30 mouse cellular contexts compared by ENCODE assay signal in the genomic region with DNA sequence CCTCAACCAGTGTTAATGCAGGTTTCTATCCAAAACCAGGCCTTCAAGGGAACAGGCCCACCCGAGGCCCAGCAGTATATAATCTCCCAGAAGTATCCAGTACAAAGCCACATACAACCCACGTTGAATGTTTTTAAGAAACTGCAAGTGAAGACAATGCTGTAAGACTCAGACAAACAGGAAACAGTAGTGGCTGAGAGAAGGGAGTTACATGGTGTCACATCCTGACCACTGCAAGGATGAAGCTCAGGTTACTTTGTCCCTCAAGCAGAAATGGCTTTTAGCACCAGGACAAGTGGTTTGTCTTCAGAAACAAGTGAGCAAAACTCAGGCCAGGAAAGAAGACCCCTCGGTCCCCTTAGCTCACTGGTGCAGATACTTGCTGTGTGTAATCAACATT. TPM values are rescaled to one million over a fixed set of nuclear protein-coding genes. Genes with fewer than 3 reads are reported as not detected.
DNase-seq lines count a peak whose midpoint lies in the region; ATAC-seq lines count a peak whose summit lies in the region.
"Had no signal": no experiment of that assay in that cellular context is flagged by ENCODE, and none has a peak within 500 bp of the region (broad histone marks: within the 10 kb centered on the region; RNA-seq: fewer than 3 reads in every experiment).

No protein-coding gene starts in this region.

- DNase-seq in heart, postnatal 4 days, result no peak
- DNase-seq in 416B (ENCODE audit: low read depth), result peak; percentile 65
- DNase-seq in CD4-positive helper T cell, adult 2 months (ENCODE audit: low read depth, low spot score), result peak; percentile 64
- peak; percentile 72 for DNase-seq in induced T-regulatory cell, adult 2 months (ENCODE audit: low read depth)
- no peak for DNase-seq in frontal cortex, postnatal 10 days (ENCODE audit: low spot score in 2 of 2)
- no peak for DNase-seq in right cerebral cortex, postnatal 10 days (ENCODE audit: low spot score in 2 of 2)
- DNase-seq: adrenal gland, adult 2 months; adrenal gland, postnatal 36 days; cerebellum, adult 9-10 months; kidney, adult 9 months; kidney, postnatal 10 days; liver, postnatal 0 days; lung, postnatal 36 days; retina, postnatal 1 day; right cerebral cortex, postnatal 25 days; thymus, adult 18-20 months; thymus, postnatal 4 days had no signal

- H3K36me3 ChIP-seq in heart, embryonic 16.5 days (ENCODE audit: control insufficient read depth, insufficient read depth), result peaks cover 77% of the 10 kb centered on the region

- H3K4me3 ChIP-seq in heart, embryonic 16.5 days (ENCODE audit: low read length), result no peak overlapping the region
- H3K4me3 ChIP-seq: embryonic facial prominence, embryonic 12.5 days; heart, embryonic 13.5 days; liver, embryonic 12.5 days; midbrain, embryonic 12.5 days; myocyte had no signal

- H3K4me1 ChIP-seq in heart, embryonic 16.5 days (ENCODE audit: control insufficient read depth, insufficient read depth, low read length), result peaks cover under 1% of the 10 kb centered on the region
- H3K4me1 ChIP-seq: embryonic facial prominence, embryonic 12.5 days; liver, embryonic 12.5 days; midbrain, embryonic 12.5 days had no signal

- H3K27ac ChIP-seq in heart, embryonic 16.5 days (ENCODE audit: low read length), result 0 out of 2 replicates have a peak overlapping the region, but pooled peaks have one; percentile 25
- H3K27ac ChIP-seq: embryonic facial prominence, embryonic 12.5 days; heart, embryonic 13.5 days; hindbrain, postnatal 0 days; liver, embryonic 12.5 days; midbrain, embryonic 12.5 days; stomach, postnatal 0 days had no signal

- H3K9me3 ChIP-seq in heart, embryonic 16.5 days (replicated peaks; ENCODE audit: control insufficient read depth, low read length), result no peaks in the 10 kb centered on the region
- H3K9me3 ChIP-seq: embryonic facial prominence, embryonic 12.5 days; heart, embryonic 13.5 days; liver, embryonic 12.5 days; midbrain, embryonic 12.5 days had no signal

- no peak overlapping the region for H3K4me2 ChIP-seq in heart, embryonic 16.5 days (ENCODE audit: low read depth, low read length)
- H3K4me2 ChIP-seq: embryonic facial prominence, embryonic 12.5 days; heart, embryonic 13.5 days; liver, embryonic 12.5 days; midbrain, embryonic 12.5 days had no signal

- ATAC-seq in heart, embryonic 16.5 days (replicated peaks; ENCODE audit: extremely low read depth, insufficient read depth, low FRiP score), result no peak
- ATAC-seq: forebrain, embryonic 14.5 days; hindbrain, postnatal 0 days; intestine, postnatal 0 days; liver, embryonic 12.5 days; liver, postnatal 0 days had no signal

- no peak overlapping the region for H3K9ac ChIP-seq in heart, embryonic 16.5 days (ENCODE audit: low read length)
- H3K9ac ChIP-seq: embryonic facial prominence, embryonic 12.5 days; heart, embryonic 13.5 days; liver, embryonic 12.5 days; liver, postnatal 0 days; midbrain, embryonic 12.5 days had no signal

- 66% methylated on average over 3 of the region's 3 CpGs for WGBS in heart, embryonic 16.5 days

- H3K27me3 ChIP-seq in heart, embryonic 16.5 days (ENCODE audit: control insufficient read depth, insufficient read depth, low read length), result no peaks in the 10 kb centered on the region
- H3K27me3 ChIP-seq: embryonic facial prominence, embryonic 12.5 days; heart, embryonic 13.5 days; liver, embryonic 12.5 days; midbrain, embryonic 12.5 days had no signal

RNA-seq across cellular contexts. Expression of a gene that starts 32.4 kb away (rescaled TPM):
- polyA plus RNA-seq in heart, embryonic 16.5 days (2015; fragmentation: Nextera tagmentation; extraction: Ambion mirVana), result 0.05 TPM in 1 of 2 replicates, not detected in the other
- under 1 TPM; 0.17 to 0.38 TPM for total RNA-seq in heart, postnatal 4 days (2021)
- total RNA-seq: adrenal gland, adult 2 months; adrenal gland, postnatal 36 days; heart, adult 8-10 months; midbrain, postnatal 0 days had no signal
- polyA plus RNA-seq: adrenal gland, adult 2 months; intestine, postnatal 0 days; large intestine, adult 2 months had no signal

RNA-seq across cellular contexts. Expression of a gene that starts 52.8 kb away (rescaled TPM):
- polyA plus RNA-seq in heart, embryonic 16.5 days (2015; fragmentation: Nextera tagmentation; extraction: Ambion mirVana), result 22.8 and 29.7 TPM in 2 replicates
- total RNA-seq in heart, postnatal 4 days (2021), result 100 to 1,000 TPM; 219 to 228 TPM

Comparison
In these comparisons a context has a peak if more than half of its experiments do, and no peak if none do; other contexts are left out.
1. DNase-seq: peak in 416B (single experiment), CD4-positive helper T cell, adult 2 months (single experiment) and induced T-regulatory cell, adult 2 months (single experiment); none in heart, postnatal 4 days (single experiment), frontal cortex, postnatal 10 days (0 of 2) and right cerebral cortex, postnatal 10 days (0 of 2).